Mouse (Mus musculus): Measurements from ENCODE around the gene Pik3r4. TPM values are rescaled to one million over a fixed set of nuclear protein-coding genes. Genes with fewer than 3 reads are reported as not detected.
A peak's percentile ranks its signal among the peaks of the same experiment; 100 is the strongest.

Pik3r4 gene
- polyA plus RNA-seq, 1 experiment from 2014 or later, result 22.5 TPM

DNA sequence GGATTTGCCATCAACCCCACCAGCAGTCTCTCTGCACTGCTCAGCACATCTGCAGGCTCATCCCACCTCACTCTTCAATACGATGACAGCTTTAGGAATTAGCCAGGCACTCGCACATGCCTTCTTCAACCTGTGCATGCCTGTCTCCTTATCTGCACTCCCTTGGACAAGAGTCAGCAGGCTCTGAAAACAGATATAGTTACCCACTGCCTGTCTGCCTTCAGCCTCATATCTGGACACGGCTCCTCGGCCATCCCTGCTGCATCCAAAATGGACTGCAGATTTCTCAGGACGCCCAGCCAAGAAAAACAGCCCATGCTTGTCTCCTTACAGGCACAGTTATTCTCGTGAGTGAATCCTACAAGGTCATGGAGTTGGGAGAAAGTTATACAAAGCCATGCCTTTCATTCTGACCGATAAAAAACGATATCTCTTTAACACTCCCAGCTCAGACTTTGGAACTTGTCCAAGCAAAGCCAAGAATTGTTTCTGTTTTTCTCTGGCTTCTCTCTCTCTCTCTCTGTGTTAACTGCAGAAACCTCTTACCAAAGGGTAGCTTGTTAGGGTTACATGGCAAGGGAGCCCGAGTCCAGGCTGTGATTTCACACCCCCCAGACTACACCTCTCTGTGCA lies 55.1 kb downstream of the Pik3r4 start:
- no peaks in the 10 kb centered on the region for H3K9me3 ChIP-seq (replicated peaks)
- H3K4me2 ChIP-seq, result peak overlapping the region; percentile 37
- peaks cover 36% of the 10 kb centered on the region for H3K4me1 ChIP-seq (replicated peaks)
- WGBS, result 10% methylated on average over 9 of the region's 9 CpGs
- peak overlapping the region; percentile 88 for H3K27ac ChIP-seq (ENCODE audit: poor library complexity, severe bottlenecking)
- no peaks in the 10 kb centered on the region for H3K36me3 ChIP-seq
- peak; percentile 84 for ATAC-seq (ENCODE audit: insufficient number of reproducible peaks, low FRiP score)
- H3K4me3 ChIP-seq, result no peak overlapping the region
- H3K27me3 ChIP-seq (replicated peaks), result peaks cover 12% of the 10 kb centered on the region; the same call in 1 of the 2 replicates
- H3K9ac ChIP-seq, result no peak overlapping the region

DNA sequence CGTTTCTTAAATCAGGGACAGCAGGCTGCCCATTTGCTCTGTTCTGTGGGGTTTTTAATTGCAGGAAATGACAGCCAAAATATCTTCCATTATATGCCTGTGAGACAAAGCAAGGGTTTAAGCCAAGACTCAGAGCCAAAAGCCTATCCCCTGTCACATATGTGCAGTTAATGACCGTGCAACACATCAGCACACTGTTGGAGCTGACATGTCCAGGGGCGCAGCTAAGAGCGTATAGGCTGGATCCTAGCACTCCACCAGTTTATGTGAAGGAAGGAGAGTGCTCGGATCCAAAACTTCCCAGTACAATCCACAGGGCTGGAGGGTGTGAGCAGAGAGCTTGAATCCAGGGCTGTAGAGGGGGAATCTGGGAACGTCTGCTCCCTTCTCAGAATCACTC lies 57.9 kb downstream of the Pik3r4 start:
- Histone ChIP-seq H3K27me3 (replicated peaks) (0 out of 2 replicates have a peak, but pooled peaks cover 3% of the 10 kb centered on the region), H3K27ac (ENCODE audit: poor library complexity, severe bottlenecking) (no peak overlapping the region), H3K4me2 (no peak overlapping the region), H3K9me3 (replicated peaks) (no peaks in the 10 kb centered on the region; the same call in 1 of the 2 replicates), H3K36me3 (no peaks in the 10 kb centered on the region), H3K4me3 (no peak overlapping the region), H3K4me1 (replicated peaks) (peaks cover 36% of the 10 kb centered on the region), H3K9ac (no peak overlapping the region)
- ATAC-seq (ENCODE audit: insufficient number of reproducible peaks, low FRiP score), result no peak
- WGBS, result 76% methylated on average over 6 of the region's 6 CpGs

DNA sequence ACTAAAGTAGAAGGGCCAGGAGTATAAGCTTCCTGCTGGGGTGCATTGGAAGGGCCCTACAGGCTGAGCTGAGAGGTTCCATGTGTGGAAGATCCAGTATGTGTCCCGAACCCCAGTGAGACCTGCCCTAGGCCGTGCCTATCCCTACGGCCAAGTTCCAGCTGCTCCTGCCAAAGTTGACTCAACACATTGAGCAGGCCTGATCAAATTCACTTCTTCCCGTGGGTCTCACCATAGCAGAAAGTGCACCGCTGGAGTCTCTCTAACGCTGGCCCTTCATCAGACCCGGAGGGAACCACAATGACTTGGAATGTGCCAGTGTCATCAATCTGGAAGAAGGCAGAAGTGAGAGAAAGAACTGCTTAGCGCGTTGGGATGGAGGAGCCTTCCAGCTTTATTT lies 59.2 kb downstream of the Pik3r4 start:
- Histone ChIP-seq H3K27me3 (replicated peaks) (0 out of 2 replicates have a peak, but pooled peaks cover 3% of the 10 kb centered on the region), H3K4me3 (no peak overlapping the region), H3K9me3 (replicated peaks) (no peaks in the 10 kb centered on the region; the same call in 1 of the 2 replicates), H3K4me2 (no peak overlapping the region), H3K27ac (ENCODE audit: poor library complexity, severe bottlenecking) (no peak overlapping the region), H3K4me1 (replicated peaks) (peaks cover 29% of the 10 kb centered on the region), H3K36me3 (no peaks in the 10 kb centered on the region), H3K9ac (no peak overlapping the region)
- 83% methylated on average over 9 of the region's 9 CpGs for WGBS
- no peak for ATAC-seq (ENCODE audit: insufficient number of reproducible peaks, low FRiP score)

DNA sequence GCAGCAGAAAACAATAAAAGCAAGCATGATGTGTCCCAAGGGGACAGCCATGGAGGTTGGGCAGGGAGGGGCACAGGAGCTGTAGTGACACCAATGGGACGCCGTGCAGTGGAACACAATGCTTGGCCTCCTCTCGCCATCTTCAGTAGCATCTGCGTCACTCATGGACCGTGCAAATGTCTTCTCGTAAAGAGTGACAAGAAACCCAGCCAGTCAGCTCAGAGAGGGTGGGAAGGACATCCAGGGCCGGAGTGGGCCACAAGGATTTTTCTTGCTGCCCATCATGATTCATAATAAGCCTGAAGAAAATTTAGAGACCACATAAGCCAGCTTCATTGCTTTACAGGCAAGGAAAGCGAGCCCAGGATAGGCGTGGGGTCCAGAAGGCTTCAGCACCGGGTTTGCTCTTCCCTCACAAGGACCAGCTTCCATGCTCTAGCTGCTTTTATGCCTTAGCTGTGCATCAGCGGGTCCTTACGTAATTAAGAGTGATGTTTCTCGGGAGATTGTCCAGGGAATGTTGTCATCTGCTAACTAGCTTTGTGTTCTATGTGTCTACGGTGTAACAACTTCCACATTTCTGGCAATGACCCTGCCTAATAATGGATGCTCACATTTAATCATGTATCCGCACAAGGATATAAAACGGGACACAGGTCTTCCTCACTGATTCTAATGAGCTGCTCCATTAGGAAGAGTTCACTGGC lies 61.6 kb downstream of the Pik3r4 start:
- Histone ChIP-seq H3K4me1 (replicated peaks) (peaks cover 6% of the 10 kb centered on the region; the same call in 1 of the 2 replicates), H3K27me3 (replicated peaks) (0 out of 2 replicates have a peak, but pooled peaks cover 3% of the 10 kb centered on the region), H3K36me3 (no peaks in the 10 kb centered on the region), H3K9ac (no peak overlapping the region), H3K4me2 (no peak overlapping the region), H3K9me3 (replicated peaks) (no peaks in the 10 kb centered on the region; the same call in 1 of the 2 replicates), H3K27ac (ENCODE audit: poor library complexity, severe bottlenecking) (no peak overlapping the region), H3K4me3 (no peak overlapping the region)
- ATAC-seq (ENCODE audit: insufficient number of reproducible peaks, low FRiP score), result no peak
- WGBS, result 81% methylated on average over 16 of the region's 16 CpGs

DNA sequence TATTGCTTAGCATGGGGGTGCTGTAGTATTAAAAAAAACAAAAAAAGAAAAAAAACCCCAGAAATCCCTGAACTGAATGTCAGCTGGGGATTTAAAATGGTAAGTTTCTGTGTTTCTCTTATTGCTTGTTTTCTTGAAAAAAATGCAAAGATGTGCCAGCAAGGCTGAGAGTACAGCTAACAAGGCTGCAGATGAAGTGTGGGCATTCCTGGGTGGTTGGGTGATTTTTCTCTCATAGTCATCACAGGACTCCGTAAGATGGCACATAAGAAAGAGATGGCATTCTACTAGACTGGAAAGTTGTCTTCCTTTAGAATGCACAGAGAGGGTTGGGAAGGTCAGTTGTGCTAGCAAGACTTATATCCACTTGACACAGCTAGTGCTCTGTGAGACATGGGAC lies 62.2 kb downstream of the Pik3r4 start:
- 0 out of 2 replicates have a peak, but pooled peaks cover 3% of the 10 kb centered on the region for H3K4me1 ChIP-seq (replicated peaks)
- no peaks in the 10 kb centered on the region; the same call in 1 of the 2 replicates for H3K9me3 ChIP-seq (replicated peaks)
- H3K27me3 ChIP-seq (replicated peaks), result 0 out of 2 replicates have a peak, but pooled peaks cover 3% of the 10 kb centered on the region
- H3K4me3 ChIP-seq, result no peak overlapping the region
- no peak overlapping the region for H3K9ac ChIP-seq
- no peak overlapping the region for H3K4me2 ChIP-seq
- WGBS, result 84% methylated on average over 1 of the region's 1 CpGs
- no peak overlapping the region for H3K27ac ChIP-seq (ENCODE audit: poor library complexity, severe bottlenecking)
- no peak for ATAC-seq (ENCODE audit: insufficient number of reproducible peaks, low FRiP score)
- H3K36me3 ChIP-seq, result no peaks in the 10 kb centered on the region

DNA sequence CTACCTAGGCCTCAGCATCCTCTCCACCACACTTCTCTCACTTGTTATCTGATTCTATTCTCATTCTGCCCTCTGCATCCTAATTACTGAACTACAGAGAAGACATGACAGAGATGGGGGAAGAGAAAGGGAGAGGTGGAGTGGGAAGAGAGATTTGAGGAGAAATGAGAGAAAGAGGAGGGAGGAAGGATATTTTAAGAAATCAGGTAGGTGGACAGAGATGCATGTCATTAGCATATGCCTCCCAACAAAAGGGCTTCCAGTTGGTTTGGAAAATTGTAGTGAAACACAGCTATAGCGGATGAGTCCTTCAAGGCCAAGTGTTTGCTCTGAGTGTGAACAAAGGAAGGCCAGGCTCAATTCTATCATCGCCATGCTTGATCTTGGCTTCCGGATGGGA lies 69.3 kb downstream of the Pik3r4 start:
- Histone ChIP-seq H3K9me3 (replicated peaks) (no peaks in the 10 kb centered on the region), H3K4me1 (replicated peaks) (peaks cover 9% of the 10 kb centered on the region), H3K27me3 (replicated peaks) (no peaks in the 10 kb centered on the region), H3K4me3 (no peak overlapping the region), H3K36me3 (no peaks in the 10 kb centered on the region), H3K27ac (ENCODE audit: poor library complexity, severe bottlenecking) (no peak overlapping the region), H3K4me2 (no peak overlapping the region), H3K9ac (no peak overlapping the region)
- ATAC-seq (ENCODE audit: insufficient number of reproducible peaks, low FRiP score), result no peak
- WGBS, result 84% methylated on average over 3 of the region's 3 CpGs

DNA sequence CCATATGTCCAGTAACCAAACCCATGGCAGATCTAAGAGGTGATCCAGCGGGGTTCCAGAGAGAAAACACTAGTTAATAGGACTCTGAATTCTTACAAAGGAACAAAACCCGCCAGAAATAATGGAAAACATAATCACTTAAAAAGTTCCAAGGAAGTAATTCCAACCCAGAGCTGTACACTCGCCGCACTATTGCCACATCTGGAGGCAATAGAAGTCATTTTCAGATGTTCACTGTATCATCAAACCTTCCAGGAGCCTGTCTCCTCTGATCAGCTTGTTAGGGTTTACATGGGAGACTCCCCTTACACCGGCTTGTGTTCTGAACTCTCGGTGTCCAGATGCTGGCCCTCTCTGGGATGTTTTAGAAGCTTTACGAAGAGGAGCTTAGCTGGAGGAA lies 76.6 kb downstream of the Pik3r4 start:
- no peak for ATAC-seq (ENCODE audit: insufficient number of reproducible peaks, low FRiP score)
- H3K9ac ChIP-seq, result no peak overlapping the region

DNA sequence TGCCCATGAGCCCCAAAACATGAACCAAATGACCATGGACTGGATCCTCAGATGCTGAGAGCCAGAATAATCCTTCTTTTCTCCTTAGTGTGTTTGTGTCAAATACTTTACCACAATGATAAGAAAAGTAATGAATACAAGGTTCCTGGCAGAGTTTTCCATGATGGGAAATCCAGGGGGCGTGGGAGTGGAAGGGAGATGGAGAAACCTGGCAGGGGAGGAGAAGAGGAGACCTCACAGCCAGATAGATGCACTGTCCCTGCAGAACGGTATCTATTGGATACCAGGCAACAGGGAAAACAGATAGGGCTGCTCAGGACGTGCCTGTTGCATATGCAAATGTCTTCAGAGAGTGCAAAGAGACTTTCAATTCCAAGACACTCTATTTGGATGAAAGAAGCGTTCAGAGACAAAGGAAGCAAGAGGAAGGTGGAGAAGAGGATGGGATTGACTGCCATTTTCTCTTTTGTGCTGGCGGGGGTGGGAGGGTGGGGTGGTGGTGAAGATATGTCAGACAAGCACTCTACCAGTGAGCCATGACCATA lies 77.1 kb downstream of the Pik3r4 start:
- ATAC-seq (ENCODE audit: insufficient number of reproducible peaks, low FRiP score), result no peak
- H3K4me2 ChIP-seq, result no peak overlapping the region
- no peaks in the 10 kb centered on the region for H3K27me3 ChIP-seq (replicated peaks)
- H3K4me1 ChIP-seq (replicated peaks), result 0 out of 2 replicates have a peak, but pooled peaks cover 5% of the 10 kb centered on the region
- H3K9me3 ChIP-seq (replicated peaks), result no peaks in the 10 kb centered on the region
- H3K27ac ChIP-seq (ENCODE audit: poor library complexity, severe bottlenecking), result no peak overlapping the region
- no peak overlapping the region for H3K9ac ChIP-seq
- no peak overlapping the region for H3K4me3 ChIP-seq
- no peaks in the 10 kb centered on the region for H3K36me3 ChIP-seq
- WGBS, result 49% methylated on average over 5 of the region's 5 CpGs

More for the DNA sequence above, 76.6 kb downstream of the Pik3r4 start:
- no peak overlapping the region for H3K4me3 ChIP-seq
- no peaks in the 10 kb centered on the region for H3K9me3 ChIP-seq (replicated peaks)
- no peaks in the 10 kb centered on the region for H3K27me3 ChIP-seq (replicated peaks)
- 78% methylated on average over 7 of the region's 7 CpGs for WGBS
- H3K27ac ChIP-seq (ENCODE audit: poor library complexity, severe bottlenecking), result no peak overlapping the region
- H3K4me2 ChIP-seq, result no peak overlapping the region
- 0 out of 2 replicates have a peak, but pooled peaks cover 5% of the 10 kb centered on the region for H3K4me1 ChIP-seq (replicated peaks)
- no peaks in the 10 kb centered on the region for H3K36me3 ChIP-seq

DNA sequence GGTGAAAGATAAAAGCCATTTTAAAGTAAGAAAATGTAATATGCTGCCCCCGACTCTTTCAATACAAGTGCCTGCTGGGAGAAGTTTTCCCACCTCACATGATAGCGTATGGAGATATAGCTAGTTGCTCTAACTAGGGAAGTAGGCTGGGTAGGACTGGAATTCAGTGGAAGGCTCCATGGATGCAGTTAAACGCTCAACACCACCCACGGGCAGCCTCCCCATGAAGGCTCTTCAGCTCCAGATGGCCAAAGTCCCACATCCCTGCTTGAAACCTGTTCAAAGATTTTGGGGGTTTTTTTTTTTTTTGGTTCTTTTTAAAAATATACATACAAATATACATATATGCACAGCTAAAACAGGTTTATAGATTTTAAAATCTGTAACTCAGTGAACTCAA lies 77.7 kb downstream of the Pik3r4 start:
- Histone ChIP-seq H3K4me2 (no peak overlapping the region), H3K27ac (ENCODE audit: poor library complexity, severe bottlenecking) (no peak overlapping the region), H3K9ac (no peak overlapping the region), H3K9me3 (replicated peaks) (no peaks in the 10 kb centered on the region), H3K4me1 (replicated peaks) (0 out of 2 replicates have a peak, but pooled peaks cover 5% of the 10 kb centered on the region), H3K27me3 (replicated peaks) (no peaks in the 10 kb centered on the region), H3K4me3 (no peak overlapping the region), H3K36me3 (no peaks in the 10 kb centered on the region)
- WGBS, result 73% methylated on average over 4 of the region's 4 CpGs
- no peak for ATAC-seq (ENCODE audit: insufficient number of reproducible peaks, low FRiP score)

DNA sequence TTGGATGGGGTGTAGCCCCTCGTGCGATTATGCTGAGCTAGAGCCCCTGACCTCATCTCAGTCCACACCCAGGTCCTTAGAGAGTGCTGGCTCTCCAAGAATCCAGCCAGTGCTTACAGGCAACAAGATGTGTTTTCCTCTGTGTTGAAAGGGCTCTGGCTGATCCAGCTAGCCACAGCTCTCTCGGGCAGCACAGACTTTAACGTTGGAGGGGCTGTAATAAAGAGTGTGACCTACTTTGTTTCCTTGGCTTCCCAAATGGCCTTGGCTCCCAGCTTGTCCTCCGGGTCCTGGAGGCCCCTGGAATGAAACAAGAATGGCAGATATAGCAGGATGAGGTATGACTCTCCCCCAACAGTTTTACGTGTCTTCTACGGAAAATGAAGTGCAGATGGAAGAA lies 89.2 kb downstream of the Pik3r4 start:
- H3K9ac ChIP-seq, result no peak overlapping the region
- H3K4me2 ChIP-seq, result no peak overlapping the region
- no peaks in the 10 kb centered on the region for H3K9me3 ChIP-seq (replicated peaks)
- H3K27ac ChIP-seq (ENCODE audit: poor library complexity, severe bottlenecking), result no peak overlapping the region
- H3K36me3 ChIP-seq, result no peaks in the 10 kb centered on the region
- 63% methylated on average over 7 of the region's 7 CpGs for WGBS
- H3K4me3 ChIP-seq, result no peak overlapping the region
- H3K27me3 ChIP-seq (replicated peaks), result no peaks in the 10 kb centered on the region
- H3K4me1 ChIP-seq (replicated peaks), result no peaks in the 10 kb centered on the region
- ATAC-seq (ENCODE audit: insufficient number of reproducible peaks, low FRiP score), result no peak

DNA sequence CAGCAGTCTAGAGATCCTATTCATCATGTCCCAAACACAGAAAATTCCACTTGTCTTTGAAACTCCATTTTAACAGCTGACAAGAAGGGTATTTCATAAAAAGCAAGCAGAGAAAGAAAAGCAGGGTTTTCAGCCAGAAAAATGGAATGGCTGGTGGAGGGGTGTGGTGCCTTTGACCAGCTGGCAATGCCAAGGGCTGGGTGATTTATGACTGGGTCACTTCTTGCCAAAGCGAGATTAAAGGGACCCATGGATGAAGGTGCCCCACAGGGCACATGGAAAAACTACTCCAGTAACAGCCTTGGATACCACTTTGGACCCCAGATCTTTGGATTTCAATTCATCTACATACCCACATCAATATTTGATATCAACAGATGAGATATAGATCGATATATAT lies 91.9 kb downstream of the Pik3r4 start:
- ATAC-seq (ENCODE audit: insufficient number of reproducible peaks, low FRiP score), result no peak
- Histone ChIP-seq H3K4me3 (no peak overlapping the region), H3K9ac (no peak overlapping the region), H3K4me1 (replicated peaks) (no peaks in the 10 kb centered on the region), H3K36me3 (no peaks in the 10 kb centered on the region), H3K4me2 (no peak overlapping the region), H3K27me3 (replicated peaks) (no peaks in the 10 kb centered on the region), H3K9me3 (replicated peaks) (no peaks in the 10 kb centered on the region), H3K27ac (ENCODE audit: poor library complexity, severe bottlenecking) (no peak overlapping the region)
- WGBS, result 74% methylated on average over 2 of the region's 2 CpGs
